Mouse (Mus musculus): ENCODE results near the gene Gm9507. TPM values are rescaled to one million over a fixed set of nuclear protein-coding genes. Genes with fewer than 3 reads are reported as not detected.

Gene Gm9507
- not detected for polyA plus RNA-seq (2017; shearing (Covaris generic))

DNA sequence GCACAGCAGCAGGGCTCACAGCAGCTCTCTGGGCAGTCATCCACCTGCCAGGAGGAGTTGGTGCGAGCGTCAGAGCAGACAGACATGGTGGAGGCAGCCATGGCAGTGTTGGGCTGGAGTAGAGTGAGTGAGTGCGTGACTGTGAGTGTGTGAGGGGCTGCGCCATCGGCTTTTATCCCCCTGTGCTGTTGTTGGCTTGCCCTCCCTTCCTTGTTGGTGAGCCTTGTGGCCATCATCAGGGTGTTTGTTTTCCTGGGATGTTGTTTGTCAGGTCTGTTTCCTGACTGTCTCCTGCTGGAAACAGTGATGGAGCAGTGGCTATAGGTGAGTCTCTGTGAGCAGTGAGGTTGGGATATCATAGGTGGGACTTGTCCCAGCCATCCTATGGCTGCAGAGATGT, at the start of gene Gm9507:
TSS of gene Gm9507 (minus strand) at position 101 of the 400 bp plus-strand sequence.

DNA sequence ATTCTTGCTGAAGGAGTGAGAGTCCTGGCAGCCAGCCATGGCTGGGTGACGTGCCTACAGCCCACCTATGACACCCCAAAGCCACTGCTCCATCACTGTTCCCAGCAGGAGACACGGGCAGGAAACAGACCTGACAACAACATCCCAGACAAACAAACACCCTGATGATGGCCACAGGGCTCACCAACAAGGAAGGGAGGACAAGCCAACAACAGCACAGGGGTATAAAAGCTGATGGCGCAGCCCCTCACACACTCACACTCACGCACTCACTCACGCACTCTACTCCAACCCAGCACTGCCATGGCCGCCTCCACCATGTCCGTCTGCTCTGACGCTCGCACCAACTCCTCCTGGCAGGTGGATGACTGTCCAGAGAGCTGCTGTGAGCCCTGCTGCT, 40.9 kb upstream of the Gm9507 start, which contains the start of gene Gm10318:
TSS of gene Gm10318 (plus strand) at position 301 of the 400 bp plus-strand sequence.

DNA sequence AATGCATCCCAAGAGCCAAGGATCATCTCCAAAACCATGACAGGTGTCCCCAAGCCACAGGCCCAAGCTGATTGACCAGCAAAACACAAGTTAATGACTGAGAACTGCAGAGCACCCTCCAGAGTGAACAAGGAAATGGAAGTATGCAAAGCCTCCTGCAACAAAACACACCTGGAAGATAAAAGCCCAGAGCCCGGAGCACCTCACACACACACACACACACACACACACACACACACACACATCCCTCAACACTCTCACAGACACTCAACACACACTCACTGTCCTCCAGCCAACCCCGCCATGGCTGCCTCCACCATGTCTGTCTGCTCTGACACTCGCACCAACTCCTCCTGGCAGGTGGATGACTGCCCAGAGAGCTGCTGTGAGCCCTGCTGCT, 34.9 kb upstream of the Gm9507 start, which contains the start of gene Gm36176:
TSS of gene Gm36176 (plus strand) at position 301 of the 400 bp plus-strand sequence.

DNA sequence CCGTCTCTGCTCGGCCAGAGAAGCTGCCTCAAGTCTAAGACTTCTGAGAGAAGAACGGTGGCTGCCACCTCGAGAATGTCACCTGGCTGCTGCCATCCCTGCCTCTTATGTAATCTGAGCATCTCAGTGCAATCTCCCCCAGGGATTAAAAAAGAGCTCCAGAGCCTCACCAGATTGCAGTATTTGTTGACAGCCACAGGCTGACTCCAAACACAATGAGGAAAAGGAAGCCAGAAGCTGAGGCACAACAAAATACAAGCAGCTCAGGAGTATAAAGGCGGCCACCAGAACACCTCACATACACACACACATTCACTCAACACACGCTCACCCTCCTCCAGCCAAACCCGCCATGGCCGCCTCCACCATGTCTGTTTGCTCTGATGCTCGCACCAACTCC, 24.0 kb upstream of the Gm9507 start, which contains the start of gene Krtap10-10:
TSS of gene Krtap10-10 (plus strand) at position 301 of the 400 bp plus-strand sequence.

DNA sequence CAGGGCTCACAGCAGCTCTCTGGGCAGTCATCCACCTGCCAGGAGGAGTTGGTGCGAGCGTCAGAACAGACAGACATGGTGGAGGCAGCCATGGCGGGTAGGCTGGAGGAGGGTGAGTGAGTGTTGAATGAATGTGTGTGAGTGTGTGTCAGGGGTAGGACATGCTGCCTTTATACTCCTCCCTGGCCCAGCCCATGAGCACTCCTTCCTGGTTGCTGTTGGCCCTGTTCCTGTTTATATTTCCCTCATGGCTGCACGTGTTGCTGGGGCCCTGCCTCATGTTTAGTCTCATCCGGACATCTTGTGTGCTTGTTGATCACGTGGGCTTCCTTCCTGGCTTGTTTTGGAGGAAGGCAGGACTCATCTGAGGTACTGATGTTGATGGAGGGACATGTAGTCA, 15.3 kb upstream of the Gm9507 start, which contains the start of gene Krtap10-4:
TSS of gene Krtap10-4 (minus strand) at position 145 of the 400 bp plus-strand sequence.

DNA sequence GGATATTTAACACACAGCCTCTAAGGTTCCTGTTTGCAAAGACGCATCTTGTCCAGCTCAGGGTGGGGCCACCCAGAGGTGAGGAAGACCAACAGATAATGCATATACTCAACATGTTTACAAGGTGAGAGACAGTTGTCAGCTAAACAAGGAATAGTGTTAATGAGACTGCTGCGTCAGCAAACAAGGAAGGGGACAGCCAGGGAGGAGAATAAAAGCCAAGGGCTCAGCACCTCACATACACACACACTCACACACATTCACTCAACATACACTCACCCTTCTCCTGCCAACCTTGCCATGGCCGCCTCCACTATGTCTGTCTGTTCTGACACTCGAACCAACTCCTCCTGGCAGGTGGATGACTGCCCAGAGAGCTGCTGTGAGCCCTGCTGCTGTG, 2.7 kb upstream of the Gm9507 start, which contains the start of gene Gm2696:
TSS of gene Gm2696 (plus strand) at position 301 of the 400 bp plus-strand sequence.

DNA sequence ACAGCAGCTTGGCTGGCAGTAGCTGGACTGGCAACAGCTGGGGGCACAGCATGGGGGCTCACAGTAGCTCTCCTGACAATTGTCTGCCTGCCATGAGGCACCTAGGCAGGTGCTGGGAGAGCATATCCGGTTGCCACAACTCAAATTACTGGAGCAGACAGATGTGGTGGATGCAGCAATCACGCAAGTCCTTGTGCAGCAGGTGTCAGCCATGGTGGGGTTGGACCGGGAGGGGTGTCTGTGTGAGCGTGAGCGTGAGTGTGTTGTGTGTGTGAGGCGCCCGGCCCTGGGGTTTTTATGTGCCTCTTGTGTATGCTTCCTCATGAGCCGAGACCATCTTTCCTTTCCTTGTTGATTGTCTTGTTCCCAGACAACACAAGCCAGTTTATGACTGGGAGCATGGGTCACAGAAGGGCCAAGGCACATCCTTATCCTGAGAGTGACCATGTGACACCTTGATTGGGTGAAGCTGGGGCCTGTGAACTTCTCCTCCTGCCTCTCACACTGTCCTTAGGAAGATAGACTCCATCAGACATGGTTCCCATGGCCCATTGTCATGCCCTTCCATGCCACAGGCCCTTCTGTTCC, 12.6 kb downstream of the Gm9507 start, which contains the start of gene Gm19668:
TSS of gene Gm19668 (minus strand) at position 213 of the 588 bp plus-strand sequence.

DNA sequence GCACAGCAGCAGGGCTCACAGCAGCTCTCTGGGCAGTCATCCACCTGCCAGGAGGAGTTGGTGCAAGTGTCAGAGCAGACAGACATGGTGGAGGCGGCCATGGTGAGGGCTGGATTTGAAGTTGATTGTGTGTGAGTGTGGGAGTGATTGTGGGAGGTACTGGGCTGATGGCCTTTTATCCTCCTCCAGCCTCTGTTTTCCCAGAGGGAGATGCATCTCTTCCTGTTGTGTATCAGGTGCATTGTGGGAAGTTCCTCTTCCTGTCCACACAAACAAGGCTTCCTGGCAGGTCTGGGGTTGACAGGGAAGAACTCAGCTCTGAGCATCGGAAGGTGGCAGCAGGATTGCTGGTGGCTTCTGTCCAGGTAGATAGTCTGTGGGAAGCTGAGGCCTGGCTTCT, 16.7 kb downstream of the Gm9507 start, which contains the start of gene Gm9639:
TSS of gene Gm9639 (minus strand) at position 101 of the 400 bp plus-strand sequence.

DNA sequence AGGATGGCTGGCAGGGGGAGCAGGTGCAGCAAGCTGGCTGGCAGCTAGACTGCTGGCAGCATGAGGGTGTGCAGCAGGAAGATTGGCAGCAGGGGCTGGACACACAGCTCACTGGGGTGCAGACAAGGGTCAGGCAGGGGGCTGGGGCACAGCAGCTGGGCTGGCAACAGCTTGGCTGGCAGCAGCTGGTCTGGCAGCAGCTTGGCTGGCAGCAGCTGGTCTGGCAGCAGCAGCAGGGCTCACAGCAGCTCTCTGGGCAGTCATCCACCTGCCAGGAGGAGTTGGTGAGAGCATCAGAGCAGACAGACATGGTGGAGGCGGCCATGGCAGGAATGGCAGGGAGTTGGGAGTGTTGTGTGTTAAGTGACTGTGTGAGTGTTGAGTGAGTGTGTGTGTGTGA, 23.8 kb downstream of the Gm9507 start, which contains the start of gene Gm7137:
TSS of gene Gm7137 (minus strand) at position 325 of the 400 bp plus-strand sequence.

DNA sequence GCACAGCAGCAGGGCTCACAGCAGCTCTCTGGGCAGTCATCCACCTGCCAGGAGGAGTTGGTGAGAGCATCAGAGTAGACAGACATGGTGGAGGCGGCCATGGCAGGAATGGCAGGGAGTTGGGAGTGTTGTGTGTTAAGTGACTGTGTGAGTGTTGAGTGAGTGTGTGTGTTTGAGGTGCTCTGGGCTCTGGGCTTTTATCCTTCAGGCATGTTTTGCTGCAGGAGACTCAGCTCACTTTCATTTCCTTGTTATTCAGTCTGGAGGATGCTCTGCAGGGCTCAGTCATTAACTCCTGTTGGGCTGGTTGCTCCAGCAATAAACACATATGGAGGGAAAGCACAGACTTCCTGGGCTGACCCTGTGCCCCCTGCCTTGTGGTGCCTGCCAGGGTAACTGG, 29.2 kb downstream of the Gm9507 start, which contains the start of gene Gm3250:
TSS of gene Gm3250 (minus strand) at position 101 of the 400 bp plus-strand sequence.

DNA sequence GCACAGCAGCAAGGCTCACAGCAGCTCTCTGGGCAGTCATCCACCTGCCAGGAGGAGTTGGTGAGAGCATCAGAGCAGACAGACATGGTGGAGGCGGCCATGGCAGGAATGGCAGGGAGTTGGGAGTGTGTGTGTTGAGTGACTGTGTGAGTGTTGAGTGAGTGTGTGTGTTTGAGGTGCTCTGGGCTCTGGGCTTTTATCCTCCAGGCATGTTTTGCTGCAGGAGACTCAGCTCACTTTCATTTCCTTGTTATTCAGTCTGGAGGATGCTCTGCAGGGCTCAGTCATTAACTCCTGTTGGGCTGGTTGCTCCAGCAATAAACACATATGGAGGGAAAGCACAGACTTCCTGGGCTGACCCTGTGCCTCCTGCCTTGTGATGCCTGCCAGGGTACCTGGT, 34.8 kb downstream of the Gm9507 start, which contains the start of gene Gm7138:
TSS of gene Gm7138 (minus strand) at position 101 of the 400 bp plus-strand sequence.

DNA sequence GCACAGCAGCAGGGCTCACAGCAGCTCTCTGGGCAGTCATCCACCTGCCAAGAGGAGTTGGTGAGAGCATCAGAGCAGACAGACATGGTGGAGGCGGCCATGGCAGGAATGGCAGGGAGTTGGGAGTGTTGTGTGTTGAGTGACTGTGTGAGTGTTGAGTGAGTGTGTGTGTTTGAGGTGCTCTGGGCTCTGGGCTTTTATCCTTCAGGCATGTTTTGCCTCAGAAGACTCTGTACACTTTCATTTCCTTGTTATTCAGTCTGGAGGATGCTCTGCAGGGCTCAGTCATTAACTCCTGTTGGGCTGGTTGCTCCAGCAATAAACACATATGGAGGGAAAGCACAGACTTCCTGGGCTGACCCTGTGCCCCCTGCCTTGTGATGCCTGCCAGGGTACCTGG, 40.4 kb downstream of the Gm9507 start, which contains the start of gene Gm3238:
TSS of gene Gm3238 (minus strand) at position 101 of the 400 bp plus-strand sequence.

Other genes starting within 250 kb of the Gm9507 start
- 86.6 TPM for gene Pttg1ip, start 230.1 kb downstream of the Gm9507 start, polyA plus RNA-seq (2017; shearing (Covaris generic))
- 103 TPM for gene Sumo3, start 205.7 kb downstream of the Gm9507 start, polyA plus RNA-seq (2017; shearing (Covaris generic))
- not detected for gene Gm49325, start 205.6 kb downstream of the Gm9507 start, polyA plus RNA-seq (2017; shearing (Covaris generic))
- gene Ube2g2, start 189.6 kb downstream of the Gm9507 start, polyA plus RNA-seq (2017; shearing (Covaris generic)) = 54.5 TPM
- gene Tspear, start 125.3 kb downstream of the Gm9507 start, polyA plus RNA-seq (2017; shearing (Covaris generic)) = 0.70 TPM
- gene Gm19402, start 121.1 kb downstream of the Gm9507 start, polyA plus RNA-seq (2017; shearing (Covaris generic)) = not detected
- gene Gm9508, start 114.6 kb downstream of the Gm9507 start, polyA plus RNA-seq (2017; shearing (Covaris generic)) = not detected
- gene Gm10272, start 105.2 kb downstream of the Gm9507 start, polyA plus RNA-seq (2017; shearing (Covaris generic)) = not detected
- not detected for gene Gm10024, start 100.4 kb downstream of the Gm9507 start, polyA plus RNA-seq (2017; shearing (Covaris generic))
- gene Gm10142, start 96.0 kb downstream of the Gm9507 start, polyA plus RNA-seq (2017; shearing (Covaris generic)) = not detected
- not detected for gene Krtap12-1, start 91.2 kb downstream of the Gm9507 start, polyA plus RNA-seq (2017; shearing (Covaris generic))
- not detected for gene Gm10100, start 85.4 kb downstream of the Gm9507 start, polyA plus RNA-seq (2017; shearing (Covaris generic))
- gene Gm18596, start 69.2 kb downstream of the Gm9507 start, polyA plus RNA-seq (2017; shearing (Covaris generic)) = not detected
- gene Gm9736, start 60.5 kb downstream of the Gm9507 start, polyA plus RNA-seq (2017; shearing (Covaris generic)) = not detected
- not detected for gene Gm3233, start 52.2 kb downstream of the Gm9507 start, polyA plus RNA-seq (2017; shearing (Covaris generic))
- gene Gm3238, start 40.5 kb downstream of the Gm9507 start, polyA plus RNA-seq (2017; shearing (Covaris generic)) = not detected
- gene Gm7138, start 34.9 kb downstream of the Gm9507 start, polyA plus RNA-seq (2017; shearing (Covaris generic)) = not detected
- not detected for gene Gm3250, start 29.3 kb downstream of the Gm9507 start, polyA plus RNA-seq (2017; shearing (Covaris generic))
- not detected for gene Gm7137, start 23.6 kb downstream of the Gm9507 start, polyA plus RNA-seq (2017; shearing (Covaris generic))
- not detected for gene Gm9639, start 16.8 kb downstream of the Gm9507 start, polyA plus RNA-seq (2017; shearing (Covaris generic))
- gene Gm19668, start 12.7 kb downstream of the Gm9507 start, polyA plus RNA-seq (2017; shearing (Covaris generic)) = not detected
- not detected for gene Gm2696, start 2.8 kb upstream of the Gm9507 start, polyA plus RNA-seq (2017; shearing (Covaris generic))
- not detected for gene Krtap10-4, start 15.3 kb upstream of the Gm9507 start, polyA plus RNA-seq (2017; shearing (Covaris generic))
- gene Krtap10-10, start 24.1 kb upstream of the Gm9507 start, polyA plus RNA-seq (2017; shearing (Covaris generic)) = not detected
- not detected for gene Gm36176, start 35.0 kb upstream of the Gm9507 start, polyA plus RNA-seq (2017; shearing (Covaris generic))
- gene Gm10318, start 41.0 kb upstream of the Gm9507 start, polyA plus RNA-seq (2017; shearing (Covaris generic)) = not detected
- gene Gm3285, start 50.1 kb upstream of the Gm9507 start, polyA plus RNA-seq (2017; shearing (Covaris generic)) = not detected
- not detected for gene Lrrc3, start 90.7 kb upstream of the Gm9507 start, polyA plus RNA-seq (2017; shearing (Covaris generic))
- 0.74 TPM for gene Trpm2, start 158.7 kb upstream of the Gm9507 start, polyA plus RNA-seq (2017; shearing (Covaris generic))
- 7.1 TPM for gene 1810043G02Rik, start 166.7 kb upstream of the Gm9507 start, polyA plus RNA-seq (2017; shearing (Covaris generic))
- 125 TPM for gene Pfkl, start 198.2 kb upstream of the Gm9507 start, polyA plus RNA-seq (2017; shearing (Covaris generic))
- not detected for gene Dnmt3l, start 230.1 kb upstream of the Gm9507 start, polyA plus RNA-seq (2017; shearing (Covaris generic))
- gene Aire, start 231.8 kb upstream of the Gm9507 start, polyA plus RNA-seq (2017; shearing (Covaris generic)) = 0.32 TPM

Measured in effector memory CD4-positive, alpha-beta T cell, adult 5 months (primary cell).